Mouse (Mus musculus) embryonic facial prominence, embryonic 11.5 days (tissue): Measurements from ENCODE around the gene Rdx. TPM values are rescaled to one million over a fixed set of nuclear protein-coding genes. Genes with fewer than 3 reads are reported as not detected.

Source experiments
- ATAC-seq: fragments of 200-750 bp; cut with Nextera tagmentation; replicated peaks from 2 replicates; pipeline ENCODE4 v1.8.0; 2017; ENCODE audit warnings: low read depth; ENCODE audit not compliant: insufficient number of reproducible peaks, low FRiP score, low TSS enrichment
- DNase-seq: peaks from one replicate; pipeline ENCODE4 v3.0.0-alpha.2; 2015; ENCODE audit warnings: low spot score
- H3K27ac ChIP-seq: fragments of 300-500 bp; sonication (generic); replicated peaks from 2 replicates; pipeline ENCODE4 v1.5.1; 2014; ENCODE audit warnings: mild to moderate bottlenecking, low read depth, low read length, control low read depth
- H3K27me3 ChIP-seq: fragments of 300-500 bp; sonication (generic); 2 replicates; pipeline ENCODE4 v1.6.1; 2014; ENCODE audit warnings: mild to moderate bottlenecking, low read length, moderate library complexity, mixed read lengths; ENCODE audit not compliant: control insufficient read depth, insufficient read depth
- H3K36me3 ChIP-seq: fragments of 300-500 bp; sonication (generic); replicated peaks from 2 replicates; pipeline ENCODE4 v1.6.1; 2014; ENCODE audit warnings: low read depth, mild to moderate bottlenecking, low read length, moderate library complexity, mixed read lengths; ENCODE audit not compliant: control insufficient read depth, insufficient read depth
- H3K4me1 ChIP-seq: fragments of 300-500 bp; sonication (generic); 2 replicates; pipeline ENCODE4 v1.6.1; 2014; ENCODE audit warnings: low read length, mixed read lengths; ENCODE audit not compliant: control insufficient read depth, insufficient read depth
- H3K4me2 ChIP-seq: fragments of 300-500 bp; sonication (generic); 2 replicates; pipeline ENCODE4 v1.6.1; 2014; ENCODE audit warnings: low read depth, mild to moderate bottlenecking, control low read depth, low read length, moderate library complexity
- H3K4me3 ChIP-seq: fragments of 300-500 bp; sonication (generic); 2 replicates; pipeline ENCODE4 v1.5.1; 2014; ENCODE audit warnings: low read depth, low read length, control low read depth
- H3K9ac ChIP-seq: fragments of 300-500 bp; sonication (generic); replicated peaks from 2 replicates; pipeline ENCODE4 v1.6.1; 2014; ENCODE audit warnings: mild to moderate bottlenecking, control low read depth, low read length
- H3K9me3 ChIP-seq: fragments of 300-500 bp; sonication (generic); replicated peaks from 2 replicates; pipeline ENCODE4 v1.6.1; 2016; ENCODE audit warnings: mild to moderate bottlenecking, low read length, inconsistent platforms, mixed read lengths; ENCODE audit not compliant: control insufficient read depth
- WGBS: fragments of 180-500 bp; shearing (Covaris S2); extraction: QIAGEN DNeasy Blood & Tissue Kit; methylation state at CpG from one replicate; pipeline ENCODE4 v1.1.7; 2014; 5-methylcytosine and 5-hydroxymethylcytosine counted together
- polyA plus RNA-seq: library from polyadenylated mRNA; unstranded; fragments of >200 nt; fragmentation: Nextera tagmentation; extraction: Ambion mirVana; gene quantifications from 2 replicates; pipeline ENCODE4 v1.2.1, GENCODE M21; 2014

Gene Rdx
- polyA plus RNA-seq, 1 experiment from 2014 or later, result 232 TPM

GRCm38 (mm10) chr9:52104225-52104615, 57.2 kb downstream of the Rdx start:
- Histone ChIP-seq H3K4me3 (no peak overlapping the region), H3K4me2 (no peak overlapping the region), H3K27me3 (no peaks in the 10 kb centered on the region), H3K9me3 (no peaks in the 10 kb centered on the region), H3K36me3 (no peaks in the 10 kb centered on the region), H3K9ac (no peak overlapping the region), H3K27ac (no peak overlapping the region), H3K4me1 (no peaks in the 10 kb centered on the region)
- DNase-seq (no peak), ATAC-seq (no peak)
- WGBS, result 80% methylated on average over 8 of the region's 8 CpGs

- no peak for ATAC-seq
- DNase-seq, result no peak
- H3K9ac ChIP-seq, result no peak overlapping the region
- no peak overlapping the region for H3K4me2 ChIP-seq
- H3K27ac ChIP-seq, result no peak overlapping the region
- no peaks in the 10 kb centered on the region for H3K4me1 ChIP-seq
- no peaks in the 10 kb centered on the region for H3K27me3 ChIP-seq
- WGBS, result 88% methylated on average over 6 of the region's 6 CpGs
- no peak overlapping the region for H3K4me3 ChIP-seq
- no peaks in the 10 kb centered on the region for H3K36me3 ChIP-seq
- no peaks in the 10 kb centered on the region for H3K9me3 ChIP-seq
Observed at GRCm38 (mm10) chr9:52105423-52105822, 58.5 kb downstream of the Rdx start.

- ATAC-seq, result no peak
- H3K4me2 ChIP-seq, result no peak overlapping the region
- 99% methylated on average over 3 of the region's 3 CpGs for WGBS
Observed at GRCm38 (mm10) chr9:52107161-52107560, 60.2 kb downstream of the Rdx start.

GRCm38 (mm10) chr9:52110738-52111137, 63.8 kb downstream of the Rdx start:
- 70% methylated on average over 3 of the region's 3 CpGs for WGBS
- no peak overlapping the region for H3K27ac ChIP-seq
- ATAC-seq (no peak), DNase-seq (no peak)
- no peaks in the 10 kb centered on the region for H3K9me3 ChIP-seq
- no peak overlapping the region for H3K4me3 ChIP-seq
- no peaks in the 10 kb centered on the region for H3K4me1 ChIP-seq
- H3K36me3 ChIP-seq, result no peaks in the 10 kb centered on the region
- no peak overlapping the region for H3K9ac ChIP-seq
- no peak overlapping the region for H3K4me2 ChIP-seq
- H3K27me3 ChIP-seq, result no peaks in the 10 kb centered on the region

More at GRCm38 (mm10) chr9:52107161-52107560, 60.2 kb downstream of the Rdx start:
- H3K4me1 ChIP-seq, result no peaks in the 10 kb centered on the region
- H3K36me3 ChIP-seq, result no peaks in the 10 kb centered on the region
- H3K27me3 ChIP-seq, result no peaks in the 10 kb centered on the region
- H3K27ac ChIP-seq, result no peak overlapping the region
- no peak for DNase-seq
- H3K4me3 ChIP-seq, result no peak overlapping the region
- no peaks in the 10 kb centered on the region for H3K9me3 ChIP-seq
- no peak overlapping the region for H3K9ac ChIP-seq

- no peak overlapping the region for H3K4me3 ChIP-seq
- H3K27ac ChIP-seq, result no peak overlapping the region
- H3K4me1 ChIP-seq, result no peaks in the 10 kb centered on the region
- H3K36me3 ChIP-seq, result peaks cover 3% of the 10 kb centered on the region; the same call in 1 of the 2 replicates
- H3K9me3 ChIP-seq, result no peaks in the 10 kb centered on the region
- no peak for DNase-seq
- no peak overlapping the region for H3K9ac ChIP-seq
- no peak for ATAC-seq
- H3K27me3 ChIP-seq, result no peaks in the 10 kb centered on the region
- 87% methylated on average over 5 of the region's 5 CpGs for WGBS
- no peak overlapping the region for H3K4me2 ChIP-seq
Observed at GRCm38 (mm10) chr9:52113091-52113490, 66.1 kb downstream of the Rdx start.

GRCm38 (mm10) chr9:52119212-52119611, 72.2 kb downstream of the Rdx start:
- ATAC-seq (no peak), DNase-seq (no peak)
- WGBS, result 81% methylated on average over 4 of the region's 4 CpGs
- no peak overlapping the region for H3K27ac ChIP-seq
- H3K9me3 ChIP-seq, result no peaks in the 10 kb centered on the region
- H3K4me3 ChIP-seq, result no peak overlapping the region
- H3K36me3 ChIP-seq, result peaks cover 3% of the 10 kb centered on the region; the same call in 1 of the 2 replicates
- H3K9ac ChIP-seq, result no peak overlapping the region
- no peak overlapping the region for H3K4me2 ChIP-seq
- no peaks in the 10 kb centered on the region for H3K4me1 ChIP-seq
- H3K27me3 ChIP-seq, result no peaks in the 10 kb centered on the region

GRCm38 (mm10) chr9:52125225-52125624, 78.3 kb downstream of the Rdx start:
- H3K36me3 ChIP-seq, result peaks cover 2% of the 10 kb centered on the region; the same call in 1 of the 2 replicates
- ATAC-seq, result no peak

GRCm38 (mm10) chr9:52130348-52130747, 83.4 kb downstream of the Rdx start:
- Histone ChIP-seq H3K4me2 (no peak overlapping the region), H3K27me3 (no peaks in the 10 kb centered on the region), H3K9me3 (no peaks in the 10 kb centered on the region), H3K4me3 (no peak overlapping the region), H3K9ac (no peak overlapping the region), H3K4me1 (no peaks in the 10 kb centered on the region), H3K36me3 (peaks cover 2% of the 10 kb centered on the region; the same call in 1 of the 2 replicates), H3K27ac (no peak overlapping the region)
- DNase-seq (peak; percentile 15), ATAC-seq (no peak)
- 75% methylated on average over 4 of the region's 4 CpGs for WGBS

More at GRCm38 (mm10) chr9:52125225-52125624, 78.3 kb downstream of the Rdx start:
- WGBS, result 81% methylated on average over 6 of the region's 6 CpGs
- Histone ChIP-seq H3K27ac (no peak overlapping the region), H3K4me2 (no peak overlapping the region), H3K27me3 (no peaks in the 10 kb centered on the region), H3K4me3 (no peak overlapping the region), H3K9ac (no peak overlapping the region), H3K9me3 (no peaks in the 10 kb centered on the region), H3K4me1 (no peaks in the 10 kb centered on the region)
- DNase-seq, result no peak
